Mouse (Mus musculus) central nervous system, embryonic 14 days (tissue): Measurements from ENCODE around the gene Pdpn. TPM values are rescaled to one million over a fixed set of nuclear protein-coding genes. Genes with fewer than 3 reads are reported as not detected.

Experiments
- polyA plus RNA-seq: library from polyadenylated mRNA; depleted of rRNA; stranded (reverse); fragments of >200 nt; gene quantifications from 2 replicates; pipeline ENCODE4 v1.2.3, GENCODE M21; 2012; rRNA removed

The Pdpn gene
- 30.6 and 30.7 TPM in 2 replicates for polyA plus RNA-seq

GRCm38 (mm10) chr4:143299325-143300070 is at the start of gene Pdpn:
Pdpn (minus strand) TSS chr4:143299564.

Other genes starting within 250 kb of the Pdpn start
- gene Prdm2, start 86.6 kb downstream of the Pdpn start, polyA plus RNA-seq, result 23.2 and 23.5 TPM in 2 replicates
- gene Lrrc38, start 50.2 kb upstream of the Pdpn start, polyA plus RNA-seq, result 0.10 and 0.45 TPM in 2 replicates
- not detected in 2 replicates for gene Pramel1, start 94.9 kb upstream of the Pdpn start, polyA plus RNA-seq
- 10.8 and 12.1 TPM in 2 replicates for gene Pramef8, start 112.9 kb upstream of the Pdpn start, polyA plus RNA-seq
- gene Oog4, start 150.8 kb upstream of the Pdpn start, polyA plus RNA-seq, result not detected in 2 replicates
- gene Gm13043, start 211.8 kb upstream of the Pdpn start, polyA plus RNA-seq, result not detected in 2 replicates
- gene Gm13040, start 236.4 kb upstream of the Pdpn start, polyA plus RNA-seq, result not detected in 2 replicates